Mouse (Mus musculus) gonadal fat pad, adult 2 months (tissue): Measurements from ENCODE around the gene Gm20937. TPM values are rescaled to one million over a fixed set of nuclear protein-coding genes. Genes with fewer than 3 reads are reported as not detected.
"Not testable (repeated sequence)": the region's sequence is repeated elsewhere in the genome, so short reads cannot be mapped to it uniquely, and the experiment has no call there.

Source experiments
- DNase-seq: peaks from one replicate; pipeline ENCODE4 v3.0.0-alpha.2; 2012; ENCODE audit warnings: low read depth
- polyA plus RNA-seq: library from polyadenylated mRNA; depleted of rRNA; stranded (reverse); fragments of >200 nt; gene quantifications from 2 replicates; pipeline ENCODE4 v1.2.3, GENCODE M21; 2012; rRNA removed

The Gm20937 gene
- not detected in 2 replicates for polyA plus RNA-seq

- not testable (repeated sequence) for DNase-seq
Measured at GRCm38 (mm10) chrY:68294798-68295197, at the start of gene Gm20937. Gene Gm20937 (minus strand): TSS chrY:68294898.

Other genes starting within 250 kb of the Gm20937 start
- gene Gm20816, start 243.1 kb upstream of the Gm20937 start, polyA plus RNA-seq = not detected in 2 replicates